Mouse (Mus musculus) adrenal gland, adult (tissue): ENCODE data around the gene Phactr3.

Experiments used
- DNase-seq, 2 experiments: peaks; one replicate each; pipeline ENCODE4 v3.0.0; 2022 to 2023; ENCODE audit warnings: low spot score in 1 of 2; ENCODE audit not compliant: inconsistent age in 2 of 2

The Phactr3 gene

DNA sequence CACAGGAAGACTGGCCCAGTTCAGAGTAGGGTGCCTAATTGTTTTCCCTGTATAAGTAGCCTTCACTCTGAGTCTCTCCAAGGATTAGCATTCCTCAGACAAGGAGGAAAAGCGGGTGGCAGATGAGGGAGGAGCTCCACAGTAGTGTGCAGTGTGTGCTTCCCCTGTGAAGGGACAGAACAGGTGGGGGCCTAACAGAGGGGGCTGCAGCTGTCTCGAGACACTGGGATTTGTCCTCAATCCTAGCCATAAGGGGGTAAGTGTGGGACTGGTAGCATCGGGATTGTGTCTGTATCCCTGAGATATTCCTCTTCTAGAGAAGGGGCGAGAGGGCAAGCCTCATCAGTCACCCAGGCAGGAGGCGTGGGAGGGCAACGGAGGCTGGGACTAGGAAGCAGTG, 66.1 kb downstream of the Phactr3 start:
- no peak for DNase-seq

DNA sequence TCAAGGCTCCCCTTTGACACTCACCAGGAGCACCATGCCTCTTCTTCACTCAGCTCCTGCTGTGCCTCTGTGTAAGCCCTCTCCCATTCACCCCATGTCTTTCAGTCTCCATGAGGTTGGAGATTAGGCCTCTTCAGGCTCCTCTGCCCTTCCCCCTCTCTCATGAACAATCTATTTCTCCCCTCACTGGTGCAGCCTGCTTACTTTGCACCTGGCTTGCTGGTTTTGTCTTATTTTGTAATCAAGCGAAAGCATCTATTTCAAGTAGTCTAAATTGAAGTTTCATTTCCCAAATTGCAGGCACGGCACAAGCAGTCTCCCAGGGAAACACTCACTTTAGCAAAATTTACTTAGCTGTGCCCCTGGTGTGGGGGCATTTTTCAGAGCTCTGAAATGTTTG, 70.2 kb downstream of the Phactr3 start:
- DNase-seq, result no peak

DNA sequence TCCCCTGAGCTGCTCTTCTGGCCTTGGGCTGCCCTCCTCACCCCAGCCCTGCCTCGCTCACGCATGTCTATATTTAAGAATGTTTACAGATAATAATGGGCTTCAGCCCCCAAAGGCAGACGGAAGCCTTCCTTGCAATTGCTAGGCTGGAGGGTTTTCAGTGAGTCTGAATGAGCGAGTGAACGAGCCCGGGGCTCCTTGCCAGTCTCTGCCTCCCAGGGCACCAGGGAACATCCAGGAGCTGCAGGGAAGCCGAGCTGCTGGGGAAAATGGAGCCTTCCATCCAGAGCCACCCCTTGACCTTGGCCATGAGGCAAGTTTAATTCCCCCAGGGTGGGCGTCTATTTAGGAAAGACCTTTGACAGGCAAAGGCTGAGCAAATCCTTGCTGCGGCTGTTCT, 74.1 kb downstream of the Phactr3 start:
- no peak for DNase-seq

DNA sequence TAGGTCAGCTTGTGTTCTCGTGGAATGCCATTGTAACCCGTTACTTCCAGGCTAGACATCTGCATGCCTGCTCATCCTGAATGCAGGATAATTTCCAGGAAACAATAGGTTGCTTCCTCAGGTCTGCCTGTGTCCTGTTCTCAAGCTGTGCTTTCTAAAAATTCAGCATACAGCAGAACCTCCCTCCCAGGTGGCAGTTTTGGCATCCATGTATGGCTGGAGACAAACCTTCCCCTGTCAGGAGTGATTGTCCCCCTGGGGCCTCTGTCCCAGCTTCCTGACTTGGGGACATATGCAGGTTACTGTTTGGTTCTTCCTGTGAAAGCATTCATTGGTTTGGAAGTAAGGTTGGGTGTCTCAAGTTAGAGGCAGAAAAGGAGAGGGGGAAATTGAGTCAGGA, 74.7 kb downstream of the Phactr3 start:
- DNase-seq, result no peak

DNA sequence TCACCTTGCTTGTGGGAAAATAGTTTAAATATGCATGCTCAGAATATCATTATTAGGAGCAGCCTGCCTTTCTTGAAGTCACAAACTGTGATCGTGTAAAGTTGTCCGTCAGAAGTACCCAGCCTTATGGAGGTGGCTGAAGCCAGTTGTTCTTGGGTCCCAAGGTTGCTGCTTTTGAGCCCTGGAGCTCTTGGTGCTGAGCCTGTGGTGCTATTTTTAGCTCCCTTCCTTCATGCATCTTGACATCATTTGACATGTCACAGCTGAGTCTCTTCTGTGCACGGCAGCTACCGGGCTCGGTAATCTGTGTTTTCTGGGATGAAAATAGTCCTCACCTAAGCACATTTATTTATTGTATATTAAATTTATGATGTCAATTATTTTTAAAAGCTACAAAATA, 76.1 kb downstream of the Phactr3 start:
- peak in 1 of 2 experiments; percentile 22 for DNase-seq

DNA sequence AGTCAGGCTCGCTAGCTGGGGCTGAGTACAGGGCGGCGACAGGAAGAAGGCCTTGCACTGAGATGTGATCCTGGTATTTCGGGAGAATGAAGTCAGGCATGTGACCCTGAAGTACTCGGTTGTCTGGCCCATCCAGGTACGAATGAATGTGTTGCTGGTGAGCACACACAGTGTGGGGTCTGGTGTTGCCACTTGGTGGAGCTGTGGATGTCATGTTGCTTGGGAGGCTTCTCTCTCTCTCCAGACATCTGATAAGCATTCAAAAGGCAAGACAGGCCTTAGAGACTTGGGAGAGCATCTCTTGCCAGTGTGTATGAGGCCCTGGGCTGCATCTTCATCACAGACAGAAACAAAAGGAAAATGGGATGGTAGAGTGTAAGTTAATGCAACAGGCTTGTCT, 77.3 kb downstream of the Phactr3 start:
- no peak for DNase-seq

DNA sequence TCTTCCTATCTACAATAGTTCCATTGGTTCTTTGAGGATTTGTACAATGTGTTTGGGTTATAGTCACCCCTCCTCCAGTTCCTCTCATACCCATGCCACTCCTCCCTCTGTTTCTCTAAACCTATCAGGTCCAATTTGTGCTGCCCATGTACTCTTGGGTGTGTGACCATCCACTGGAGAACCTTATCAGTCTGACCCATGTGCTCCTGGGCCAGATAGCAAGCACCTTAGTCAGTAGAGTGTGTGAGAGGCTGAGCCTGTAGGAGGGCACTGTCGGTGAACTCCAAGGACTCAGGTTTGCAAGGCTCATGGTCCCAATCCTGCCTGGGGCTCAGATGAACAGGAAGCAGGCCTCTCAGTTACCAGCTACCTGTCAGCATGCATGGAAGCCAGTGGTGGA, 78.8 kb downstream of the Phactr3 start:
- no peak for DNase-seq

DNA sequence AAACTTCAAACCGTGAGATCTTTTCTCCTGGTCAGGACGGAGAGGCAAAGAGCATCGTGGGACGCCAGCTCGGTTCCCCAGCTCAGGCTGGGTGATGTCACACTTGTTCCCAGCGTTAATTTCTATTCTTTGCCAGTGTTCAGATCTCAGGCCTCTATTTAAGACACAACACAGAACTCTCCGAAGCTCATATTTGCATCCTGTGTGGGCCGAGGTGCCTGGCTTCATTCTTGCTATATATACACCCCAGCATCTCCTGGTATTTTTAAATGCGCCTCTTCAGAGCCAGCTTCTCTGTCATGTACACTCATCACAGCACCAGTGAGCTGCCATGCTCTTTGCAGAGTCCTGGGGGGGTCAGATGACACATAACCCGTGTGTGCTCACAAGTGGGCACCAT, 85.7 kb downstream of the Phactr3 start:
- DNase-seq, result no peak

DNA sequence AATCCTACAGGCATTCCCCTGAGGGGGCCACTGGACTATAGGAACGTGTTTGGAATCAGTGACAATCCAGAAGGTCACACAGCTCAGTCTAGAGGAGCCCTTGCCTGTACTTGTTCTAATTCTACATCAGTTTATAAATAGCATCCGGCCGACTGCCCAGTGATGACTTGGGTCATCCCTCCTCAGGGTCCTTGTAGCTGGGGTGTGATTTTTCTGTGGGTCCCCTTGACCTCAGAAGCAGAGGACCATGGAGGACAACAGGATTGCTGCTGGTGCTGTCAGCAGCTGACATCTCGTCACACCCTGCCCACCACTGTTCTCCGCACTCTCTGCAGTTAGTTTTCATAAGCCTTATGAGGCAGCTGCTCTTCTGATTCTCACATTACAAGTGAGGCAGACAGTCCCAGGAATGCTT, 89.4 kb downstream of the Phactr3 start:
- no peak for DNase-seq

DNA sequence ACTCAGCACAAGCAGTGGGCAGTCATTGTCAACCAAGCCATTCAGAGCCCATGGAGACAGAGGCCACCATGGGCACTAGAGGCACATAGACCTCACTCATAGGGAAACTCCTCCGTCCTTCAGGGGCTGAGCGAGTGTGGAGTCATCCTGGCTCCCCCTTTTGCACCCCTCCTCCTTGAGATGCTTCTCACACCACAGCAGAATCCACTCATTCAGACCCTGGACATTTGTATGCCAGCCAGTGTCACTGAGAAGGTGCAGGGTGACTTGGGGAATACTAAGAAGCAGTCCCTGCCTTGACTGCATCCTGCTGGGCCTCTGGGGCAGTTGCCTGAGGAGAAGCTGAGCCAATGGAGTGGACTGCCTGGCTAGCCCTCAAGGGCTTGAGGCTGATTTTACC, 95.1 kb downstream of the Phactr3 start:
- DNase-seq, result no peak

DNA sequence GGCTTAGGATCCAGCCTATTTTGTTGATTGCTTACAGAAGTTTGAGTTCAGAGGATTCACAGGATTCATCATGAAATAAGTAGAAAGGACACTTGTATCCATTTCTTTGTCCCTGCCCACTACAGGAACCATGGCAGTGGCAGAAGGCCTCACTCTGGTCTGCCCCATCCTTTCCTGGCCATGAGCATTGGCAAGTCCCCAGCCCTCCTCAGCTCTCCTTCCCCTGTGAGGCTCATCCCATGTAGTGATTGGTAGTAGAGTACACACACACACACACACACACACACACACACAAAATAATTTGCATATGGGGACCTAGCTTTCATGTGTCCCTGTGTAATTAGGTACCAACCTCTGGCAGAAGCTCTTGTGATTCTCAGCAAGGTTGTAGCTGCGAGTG, 95.8 kb downstream of the Phactr3 start:
- DNase-seq, result no peak

DNA sequence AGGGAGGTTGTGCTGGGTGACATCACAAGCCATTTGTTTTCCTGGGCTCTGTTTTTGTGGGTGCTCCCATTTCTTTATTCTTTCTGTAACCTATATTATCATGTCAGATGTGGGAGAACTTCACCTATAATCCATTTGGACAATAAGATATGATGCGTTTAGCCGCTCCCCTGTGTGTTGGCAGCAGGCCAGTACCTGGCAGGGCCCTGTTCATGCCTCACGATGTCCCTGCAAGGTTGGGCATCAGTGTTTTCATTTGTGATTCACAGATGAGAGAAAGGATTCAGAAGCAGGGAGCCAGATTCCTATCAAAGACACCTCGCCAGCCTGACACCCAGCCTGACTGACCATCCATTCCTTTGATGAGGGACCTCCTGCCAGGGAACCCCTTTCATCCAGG, 99.7 kb downstream of the Phactr3 start:
- DNase-seq, result no peak

DNA sequence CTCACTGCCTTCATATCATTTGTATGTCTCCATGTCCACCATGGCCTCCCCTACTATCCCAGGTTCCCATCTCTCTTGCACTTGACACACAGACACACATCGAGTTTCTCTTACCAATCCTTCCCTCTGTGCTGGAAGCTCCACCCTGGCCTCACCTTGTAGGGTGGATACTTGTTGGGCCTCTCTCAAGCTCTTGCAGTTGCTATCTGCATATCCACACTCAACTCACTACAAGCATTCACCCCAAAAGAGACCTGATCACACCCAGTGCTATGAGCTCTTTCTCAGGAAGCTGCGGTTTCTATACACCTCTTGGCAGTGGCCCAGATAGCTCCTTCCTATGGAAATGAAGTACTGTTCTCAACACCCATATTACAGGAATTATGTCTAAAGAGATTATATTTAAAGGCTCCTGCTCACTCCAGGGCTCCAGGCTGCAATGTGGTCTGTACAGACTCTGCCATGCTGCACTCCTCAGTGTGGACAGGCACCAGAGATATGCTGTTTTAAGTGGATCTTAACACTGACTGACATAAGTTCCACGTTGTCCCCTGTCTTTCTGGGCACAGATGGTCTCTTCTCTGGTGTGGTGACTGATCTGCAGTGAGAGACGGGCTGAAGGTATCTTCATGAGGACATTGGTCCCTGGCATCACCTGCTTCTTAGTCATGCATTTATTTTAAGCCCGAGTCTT, 100.8 kb downstream of the Phactr3 start:
- no peak for DNase-seq

DNA sequence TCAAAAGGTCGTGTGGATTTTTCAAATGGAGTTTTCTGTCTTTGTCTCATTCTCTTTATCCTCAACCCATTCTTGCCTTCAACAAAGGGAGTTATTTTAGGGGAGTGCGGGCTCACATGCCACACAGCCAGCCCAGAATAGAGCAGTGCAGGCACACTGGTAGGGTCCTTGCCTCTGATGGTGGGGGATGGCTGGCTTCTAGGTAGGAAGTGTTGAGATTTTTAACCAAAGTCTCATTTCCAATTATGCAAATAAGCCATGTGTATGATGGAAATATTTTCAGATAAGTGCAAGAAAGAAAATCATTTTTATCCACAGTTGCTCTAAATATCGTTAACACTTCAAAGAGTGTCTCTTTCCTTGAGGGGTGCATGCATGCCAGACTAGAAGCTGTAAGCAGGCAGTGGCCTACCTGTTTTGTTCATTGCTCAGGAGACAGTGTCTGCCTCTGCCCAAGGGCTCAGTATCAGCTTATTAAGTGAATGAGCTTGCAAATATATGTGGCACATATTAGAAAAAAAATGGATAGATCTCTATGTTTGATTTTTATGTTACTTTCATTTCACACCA, 101.5 kb downstream of the Phactr3 start:
- no peak for DNase-seq

DNA sequence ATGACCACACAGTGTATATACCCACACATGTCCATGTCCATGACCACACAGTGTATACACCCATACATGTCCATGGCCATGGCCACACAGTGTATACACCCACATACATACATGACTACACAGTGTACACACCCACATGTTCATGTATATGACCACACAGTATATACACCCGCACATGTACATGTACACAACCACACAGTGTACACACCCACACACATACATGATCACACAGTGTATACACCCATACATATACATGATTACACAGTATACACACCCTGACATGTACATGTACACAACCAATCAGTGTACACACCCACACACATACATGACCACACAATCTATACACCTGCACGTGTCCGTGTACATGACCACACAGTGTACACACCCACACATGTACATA, 102.2 kb downstream of the Phactr3 start:
- no peak for DNase-seq

DNA sequence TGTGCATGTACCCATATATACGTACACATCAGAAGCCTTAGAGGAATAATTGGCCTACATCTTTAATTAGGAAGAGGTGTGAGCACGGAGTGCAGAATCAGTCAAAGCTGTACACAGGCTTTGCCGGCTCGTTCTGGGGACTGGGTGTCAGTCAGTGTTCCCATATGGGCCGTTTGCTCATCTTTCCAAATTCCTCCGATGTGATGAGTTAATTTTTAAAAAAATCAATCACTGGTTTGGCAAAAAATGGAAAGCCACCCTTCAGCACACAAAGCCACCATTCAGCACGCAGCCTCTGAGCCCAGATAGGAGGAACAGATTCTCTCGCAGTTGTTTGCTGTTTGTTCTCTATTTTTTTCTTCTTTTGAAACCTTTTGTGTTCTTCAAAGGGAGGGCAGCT, 110.5 kb downstream of the Phactr3 start:
- DNase-seq, result no peak

DNA sequence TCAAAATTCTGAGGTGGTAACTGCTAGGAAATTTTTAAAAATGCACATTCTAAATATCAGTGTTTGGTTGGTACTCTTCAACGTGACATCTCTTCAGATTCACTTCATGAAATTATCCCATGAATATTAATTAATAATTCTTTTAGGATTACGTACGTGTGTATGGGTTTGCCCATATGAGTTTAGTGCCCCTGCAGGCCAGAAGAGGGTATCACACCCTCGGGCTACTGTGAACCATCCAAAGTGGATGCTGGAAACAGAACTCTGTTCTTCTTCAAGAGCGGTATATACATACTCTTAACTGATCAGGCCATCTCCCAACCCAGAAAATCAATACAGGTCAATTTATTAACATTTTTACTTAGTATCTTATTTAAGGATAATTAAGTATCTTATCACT, 114.7 kb downstream of the Phactr3 start:
- DNase-seq, result no peak

DNA sequence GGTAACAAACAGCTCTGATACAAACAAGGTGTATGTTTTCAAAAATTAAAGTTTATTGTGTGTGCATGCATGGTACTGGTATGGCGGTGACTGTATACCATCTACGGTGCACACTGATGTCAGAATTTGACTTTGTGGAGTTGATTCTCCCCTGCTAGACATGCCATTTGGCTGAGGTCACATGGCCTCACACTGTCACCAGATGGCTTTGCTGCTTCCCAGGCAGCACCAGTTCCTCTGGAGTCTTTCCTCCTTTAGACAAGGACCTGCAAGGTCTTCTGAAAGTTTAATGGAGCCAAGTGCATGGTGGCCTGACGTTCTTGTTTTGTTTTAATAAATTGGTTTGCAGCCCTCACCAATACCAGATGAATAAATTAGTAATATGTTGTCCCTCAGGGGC, 118.3 kb downstream of the Phactr3 start:
- DNase-seq, result no peak

DNA sequence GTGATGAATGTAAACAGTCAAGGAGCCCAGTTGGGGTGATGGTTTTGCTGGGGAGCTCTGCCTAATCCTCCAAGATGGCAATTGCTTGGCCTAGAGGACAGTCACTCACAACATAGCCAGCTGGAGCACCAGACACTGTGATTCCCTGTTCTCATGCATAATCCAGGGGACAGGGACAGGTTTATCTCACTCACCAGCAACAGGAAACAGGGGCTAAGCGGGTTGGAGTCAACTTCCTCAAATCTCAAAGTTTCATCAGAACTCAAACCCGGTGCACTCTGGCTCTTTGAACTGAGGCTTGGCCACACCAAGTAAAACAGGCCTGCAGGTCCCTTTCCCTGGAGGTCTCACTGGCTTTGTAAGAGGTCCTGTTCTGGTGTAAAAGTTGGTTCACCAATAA, 119.7 kb downstream of the Phactr3 start:
- no peak for DNase-seq

DNA sequence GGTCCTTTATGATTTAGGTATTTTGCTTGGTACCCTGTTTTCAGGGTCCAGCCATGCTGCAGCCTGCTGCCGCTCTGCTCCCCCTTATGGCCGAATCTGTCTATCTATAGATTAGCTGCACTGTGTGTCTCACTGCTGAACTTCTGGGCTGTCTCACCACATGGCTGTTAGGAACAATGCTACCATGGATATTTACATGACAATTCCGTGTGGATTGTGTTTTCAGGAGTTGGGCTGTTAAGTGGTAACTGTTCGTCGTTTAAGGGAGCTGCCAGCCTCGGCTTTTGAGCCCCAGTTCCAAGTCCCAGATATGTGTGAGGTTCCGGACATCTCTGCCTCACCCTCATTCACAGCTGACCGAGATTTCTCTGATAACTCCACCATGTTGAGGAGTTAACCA, 122.1 kb downstream of the Phactr3 start:
- DNase-seq, result no peak

DNA sequence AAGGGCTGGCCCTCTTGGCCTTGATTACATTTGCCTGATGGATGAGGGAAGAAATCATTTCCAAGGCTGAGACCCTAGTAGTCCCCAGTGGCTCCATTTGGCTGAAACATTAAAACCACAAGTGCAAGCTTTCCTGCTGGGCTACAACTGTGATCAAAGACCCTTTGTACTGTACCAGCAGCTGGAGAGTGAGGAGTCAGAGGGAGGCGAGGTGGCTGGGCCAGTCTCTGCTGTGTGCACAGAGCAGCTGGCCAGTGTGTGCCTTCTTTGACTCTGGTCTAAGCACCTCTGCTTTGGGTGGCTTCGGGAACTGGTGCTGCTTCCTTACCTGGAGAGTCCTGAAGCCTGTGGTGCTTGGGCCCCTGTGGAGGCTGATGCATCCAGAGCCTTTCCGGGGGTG, 122.6 kb downstream of the Phactr3 start:
- DNase-seq, result no peak

DNA sequence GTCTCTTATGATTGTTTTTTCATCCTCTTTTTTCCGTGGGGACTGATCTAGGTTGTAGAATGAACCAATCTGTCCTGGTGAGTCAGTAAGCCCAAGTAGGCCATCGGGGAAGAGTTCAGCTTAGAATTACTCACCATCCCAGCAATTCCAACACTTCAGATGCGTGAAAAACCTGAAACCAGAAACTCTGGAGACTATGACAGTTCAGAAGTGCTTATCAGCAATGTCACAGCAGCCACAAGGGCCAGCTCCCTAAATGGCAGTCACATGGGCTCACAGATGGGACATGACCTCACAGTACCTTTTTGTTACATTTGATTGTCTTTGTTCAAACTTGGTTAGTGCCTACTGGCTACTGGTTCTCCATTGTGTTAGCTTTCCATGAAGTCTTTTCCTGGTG, 124.2 kb downstream of the Phactr3 start:
- no peak for DNase-seq

DNA sequence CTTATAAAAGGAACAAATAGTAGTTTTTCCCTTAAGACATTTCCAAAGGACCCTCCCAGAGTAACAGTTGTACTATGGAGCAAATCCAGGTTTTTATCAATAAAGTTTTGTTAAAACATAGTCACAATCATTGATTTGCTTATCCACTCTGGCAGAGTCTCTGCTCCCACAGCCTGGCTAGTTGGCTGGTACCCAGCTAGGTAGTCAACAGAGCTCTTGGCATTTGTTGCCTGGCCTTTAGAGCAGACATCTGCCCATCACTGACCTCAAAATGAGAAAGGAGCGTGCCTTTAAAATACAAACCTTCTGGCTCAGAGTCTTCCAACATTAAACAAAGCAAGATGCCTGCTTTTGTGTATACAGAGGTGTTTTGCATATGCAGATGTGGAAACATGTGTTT, 126.1 kb downstream of the Phactr3 start:
- no peak for DNase-seq
